Mouse (Mus musculus) T-helper 1 cell (primary cell): Measurements from ENCODE around the gene Hmcn1.

Experiments
- in situ Hi-C: fragments of 300-600 bp; cut with MboI, MseI; formaldehyde crosslinking; loops from one replicate; pipeline ENCODE4 v1.15.1; 2025; ENCODE audit warnings: high pct_unique_total_duplicates

The Hmcn1 gene

DNA sequence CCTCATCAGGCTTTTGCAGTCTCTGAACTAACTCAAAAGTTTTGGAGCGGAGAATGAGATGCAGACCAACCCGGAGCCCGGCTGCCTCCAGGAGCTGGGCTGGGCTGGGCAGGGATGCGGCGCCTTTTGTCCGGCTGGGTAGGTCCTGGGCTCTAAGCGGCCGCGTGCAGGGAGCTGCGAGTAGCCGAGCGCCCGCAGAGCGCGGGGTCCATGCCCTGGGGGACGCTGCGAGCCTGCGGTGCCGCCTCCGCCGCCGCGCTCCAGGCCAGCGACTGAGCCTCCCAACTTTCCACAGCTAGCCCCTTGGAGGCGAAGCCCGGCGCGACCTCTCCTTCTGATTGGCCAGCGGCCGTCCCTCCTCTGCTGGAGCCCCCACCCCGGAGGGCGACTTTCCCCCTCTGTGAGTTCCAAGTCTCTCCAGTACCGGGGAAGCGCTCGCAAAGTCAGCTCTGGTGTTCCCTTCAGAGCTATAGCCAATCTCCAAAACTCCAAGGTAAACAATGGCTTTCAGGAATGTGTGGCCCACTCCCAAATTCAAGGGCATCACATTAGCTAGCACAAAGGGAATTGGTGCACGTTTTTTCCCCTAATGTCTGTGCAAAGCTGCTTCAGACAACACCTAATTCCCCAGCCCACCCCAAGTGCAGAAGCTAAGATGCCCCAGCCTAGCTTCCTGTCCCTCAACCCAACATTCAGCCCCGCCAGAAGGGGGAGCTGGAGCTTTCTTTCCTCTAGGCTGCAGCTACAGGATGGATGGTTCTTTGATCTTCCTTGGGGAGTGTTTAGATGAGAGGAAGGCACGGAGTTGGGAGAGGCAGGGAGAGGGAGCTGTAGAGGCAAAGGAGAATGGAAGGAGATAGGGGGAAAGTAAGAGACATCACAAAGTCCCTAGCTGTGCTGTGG lies at the start of gene Hmcn1:
Gene Hmcn1 (minus strand): TSS at position 274 of the 903 bp plus-strand sequence.
- in situ Hi-C loops: loop anchor here (10.0 kb wide), 1 partner anchor 209 kb away; no protein-coding TSS in a partner anchor

DNA sequence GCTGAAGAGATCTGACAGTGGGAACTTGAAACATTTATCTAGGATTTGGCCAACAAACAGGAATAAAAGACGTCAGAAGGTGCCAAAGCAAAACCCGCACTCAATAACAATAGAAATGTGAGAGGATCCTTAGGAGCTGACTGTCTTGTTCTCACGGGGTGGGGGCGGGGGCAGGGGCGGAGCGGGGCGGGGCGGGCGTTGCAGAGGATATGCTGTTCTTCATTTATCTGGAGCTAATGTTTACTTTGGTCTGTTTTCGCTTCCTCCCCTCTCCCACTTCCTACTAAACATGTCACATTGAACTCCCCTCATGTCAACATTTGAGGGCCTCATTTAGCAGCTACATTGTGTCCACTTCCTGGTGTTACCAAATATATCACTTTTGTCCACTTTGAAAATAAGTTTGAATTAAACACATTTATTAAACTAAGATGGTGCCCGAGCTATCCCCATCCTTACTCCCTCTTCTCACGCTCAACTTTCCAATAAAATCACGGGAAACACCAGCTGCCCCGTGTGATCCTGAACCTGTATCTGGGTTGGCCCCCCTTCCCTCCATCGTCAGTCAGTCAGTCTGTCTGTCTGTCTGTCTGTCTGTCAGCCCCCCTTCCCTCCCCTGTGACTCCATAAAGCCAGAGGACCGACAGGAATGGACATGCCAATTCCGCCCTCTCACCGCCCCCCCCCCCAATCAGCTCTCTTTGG lies 47.9 kb upstream of the Hmcn1 start:
- in situ Hi-C loops: no loop called here

DNA sequence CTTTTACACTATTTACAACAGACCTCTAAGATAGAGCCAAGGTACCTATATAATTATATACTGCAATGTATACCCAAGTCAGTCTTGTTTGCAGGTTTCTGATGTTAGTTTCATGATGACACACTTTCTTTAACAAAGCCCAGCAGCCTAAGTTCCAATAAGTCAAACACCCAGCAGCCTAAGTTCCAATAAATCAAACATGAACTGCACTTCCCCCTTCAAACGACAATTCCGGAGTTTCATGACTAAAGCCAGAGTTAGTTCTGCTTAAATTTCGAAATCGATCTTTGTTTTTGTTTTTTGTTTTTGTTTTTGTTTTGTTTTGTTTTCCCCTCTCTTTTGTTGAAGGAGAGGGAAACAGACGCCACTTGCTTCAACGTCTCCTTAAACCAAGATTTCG lies 47.1 kb upstream of the Hmcn1 start:
- in situ Hi-C loops: no loop called here

DNA sequence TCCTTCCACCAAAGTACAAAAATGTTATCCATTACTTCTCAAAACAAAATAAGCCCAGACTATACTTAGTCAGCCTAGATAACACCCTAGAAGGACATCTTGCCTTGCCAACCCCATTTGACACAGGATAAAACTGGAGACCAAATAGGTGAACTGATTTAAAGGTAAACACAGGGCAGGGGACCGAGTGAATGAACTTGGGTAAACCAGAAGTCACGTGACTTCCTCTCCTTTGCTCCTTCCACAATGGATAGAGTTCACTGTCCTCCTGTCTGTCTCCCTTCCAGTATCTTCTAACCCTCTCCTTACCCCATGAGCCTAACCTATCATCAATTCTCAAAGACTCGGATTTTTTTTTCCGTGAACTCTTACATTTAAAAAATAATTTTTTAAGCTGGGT lies 46.0 kb upstream of the Hmcn1 start:
- in situ Hi-C loops: no loop called here

DNA sequence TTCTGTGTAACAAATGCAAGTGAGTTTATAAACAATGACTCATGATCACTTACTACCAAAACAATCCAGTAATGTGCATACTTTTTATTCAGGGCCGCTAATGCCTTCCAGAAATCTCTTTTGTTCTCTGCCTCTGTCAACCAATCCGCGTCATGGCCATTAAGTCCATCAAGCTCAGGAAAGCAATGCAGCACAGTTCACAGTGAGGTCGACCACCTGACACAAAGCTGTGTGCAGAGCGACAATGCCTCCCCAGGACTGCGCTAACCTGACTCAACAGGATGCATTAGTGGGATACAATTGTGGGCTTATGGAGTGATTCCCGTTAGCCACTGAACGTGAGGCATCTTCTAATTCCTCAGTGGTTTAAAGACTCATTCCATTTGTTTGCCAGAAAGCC lies 45.3 kb upstream of the Hmcn1 start:
- in situ Hi-C loops: no loop called here

DNA sequence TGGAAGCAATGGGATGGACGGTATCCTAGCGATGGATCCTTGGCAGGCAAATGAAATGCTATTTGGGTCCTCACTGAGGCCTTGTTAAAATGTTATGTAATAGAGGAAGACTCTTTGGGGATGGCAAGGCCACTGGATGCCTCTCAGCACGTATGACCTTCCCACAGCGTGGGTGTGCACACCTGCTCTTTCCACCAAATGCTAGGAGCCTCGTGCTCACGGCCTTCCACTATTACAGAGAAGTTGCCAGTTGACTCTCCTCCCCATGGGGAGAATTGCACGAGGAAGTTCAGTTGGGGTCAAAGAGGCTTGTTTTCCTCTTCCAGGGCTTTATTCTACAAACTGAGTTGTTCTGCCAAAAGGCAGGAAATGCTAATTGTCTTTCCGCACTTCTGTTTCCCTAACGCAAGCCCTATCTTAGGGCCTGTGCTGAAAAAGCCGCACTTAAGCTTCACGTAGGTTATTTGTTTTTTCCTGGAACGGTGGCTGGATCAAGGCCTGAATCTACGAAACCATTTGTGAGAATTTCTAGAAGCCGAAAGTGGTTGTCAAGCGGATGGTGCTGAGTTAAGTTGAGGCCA lies 43.3 kb upstream of the Hmcn1 start:
- in situ Hi-C loops: no loop called here

DNA sequence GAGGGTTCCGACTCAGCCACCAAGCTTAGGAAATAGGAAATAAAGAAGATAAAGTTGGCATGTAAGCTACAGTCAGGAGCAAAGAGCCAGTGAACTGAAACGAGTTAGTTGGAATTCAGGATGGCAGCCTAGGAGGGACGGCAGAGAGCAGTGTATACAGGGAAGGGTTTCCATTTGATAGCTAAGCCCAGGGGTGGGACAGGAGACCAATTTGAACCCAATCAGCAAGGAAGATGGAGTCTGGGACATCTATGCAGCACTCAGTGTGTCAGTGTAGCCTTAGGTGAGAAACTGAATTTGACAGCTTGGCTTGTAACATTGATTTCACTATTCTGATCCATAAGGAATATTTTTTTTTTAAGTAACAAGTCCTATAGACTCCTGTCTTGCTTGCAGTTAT lies 42.5 kb upstream of the Hmcn1 start:
- in situ Hi-C loops: no loop called here

DNA sequence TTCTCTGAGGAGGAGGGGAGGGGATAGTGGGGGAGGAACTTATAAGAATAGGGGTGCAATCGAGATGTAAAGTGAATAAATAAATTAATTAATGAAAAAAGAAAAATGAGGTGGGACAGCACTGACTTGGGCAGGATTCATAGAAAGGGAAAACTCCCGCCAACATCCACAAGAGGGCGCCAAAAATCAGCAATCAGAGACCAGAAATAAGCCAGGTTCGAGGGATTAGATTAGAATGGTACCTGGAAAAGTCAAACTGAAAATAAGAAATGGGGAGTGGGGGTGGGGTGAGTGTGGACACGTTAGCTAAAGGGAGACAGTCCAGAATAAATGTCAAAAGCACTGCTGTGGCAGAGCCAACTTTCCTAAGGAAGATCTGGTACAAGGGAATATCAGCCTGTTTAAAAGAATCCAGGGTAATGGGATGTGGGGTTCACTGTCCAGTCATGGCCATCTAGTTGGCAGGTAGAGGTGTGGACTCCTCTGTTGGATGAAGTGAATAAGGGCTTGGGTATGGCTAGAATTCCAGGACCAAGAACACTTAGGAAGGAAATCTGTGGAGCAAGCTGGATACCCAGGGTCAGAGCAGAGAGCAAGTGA lies 41.9 kb upstream of the Hmcn1 start:
- in situ Hi-C loops: no loop called here

DNA sequence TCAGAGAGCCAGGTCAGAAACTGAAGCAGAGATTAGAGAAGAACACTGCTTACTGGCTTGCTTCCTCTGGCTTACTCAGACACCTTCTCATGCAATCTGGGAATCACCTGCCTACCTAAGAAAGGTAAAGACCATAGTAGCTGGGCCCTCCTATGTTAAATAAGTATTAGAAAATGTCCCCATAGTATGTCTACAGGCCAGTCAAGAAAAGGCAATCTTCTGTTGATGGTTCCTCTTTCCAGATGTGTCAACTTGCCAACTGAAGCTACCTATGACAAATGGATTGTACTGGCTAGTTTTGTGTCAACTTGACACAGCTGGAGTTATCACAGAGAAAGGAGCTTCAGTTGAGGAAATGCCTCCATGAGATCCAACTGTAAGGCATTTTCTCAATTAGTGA lies 40.1 kb upstream of the Hmcn1 start:
- in situ Hi-C loops: no loop called here

DNA sequence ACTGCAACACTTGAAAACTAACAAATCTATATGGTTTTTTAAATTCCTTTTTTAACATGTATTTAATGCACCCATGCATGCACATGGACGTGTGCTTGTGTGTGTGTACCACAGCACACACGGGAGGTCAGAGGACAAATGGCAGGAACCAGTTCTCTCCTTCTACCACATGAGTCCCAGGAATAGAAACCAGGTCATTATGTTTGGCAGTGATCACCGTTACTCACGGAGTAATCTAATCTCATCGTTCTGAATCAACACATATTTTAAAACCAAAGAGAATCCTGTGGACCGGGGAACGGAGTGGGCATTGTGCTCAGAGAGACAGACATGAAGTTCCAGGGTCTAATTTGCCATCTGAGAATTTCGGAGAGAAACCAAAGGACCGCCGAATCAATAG lies 38.3 kb upstream of the Hmcn1 start:
- in situ Hi-C loops: no loop called here

DNA sequence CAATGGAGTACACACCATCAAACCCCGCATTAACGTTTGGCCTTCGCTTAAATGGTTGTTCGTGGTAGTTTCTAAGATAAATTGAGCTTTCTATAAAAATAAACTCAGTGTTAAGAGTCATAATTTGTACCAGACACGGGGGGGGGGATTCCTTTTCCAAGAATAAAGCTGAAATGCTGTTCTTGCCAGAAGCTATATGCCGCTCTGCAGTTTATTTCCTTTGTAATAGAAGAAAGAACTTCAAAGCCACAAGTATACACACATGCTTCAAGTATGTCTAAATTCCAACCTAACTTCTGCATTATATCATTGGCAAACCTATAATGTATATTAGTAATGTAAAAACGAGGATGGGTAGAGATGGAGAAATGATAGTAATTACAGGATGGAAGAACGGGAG lies 37.9 kb upstream of the Hmcn1 start:
- in situ Hi-C loops: no loop called here

DNA sequence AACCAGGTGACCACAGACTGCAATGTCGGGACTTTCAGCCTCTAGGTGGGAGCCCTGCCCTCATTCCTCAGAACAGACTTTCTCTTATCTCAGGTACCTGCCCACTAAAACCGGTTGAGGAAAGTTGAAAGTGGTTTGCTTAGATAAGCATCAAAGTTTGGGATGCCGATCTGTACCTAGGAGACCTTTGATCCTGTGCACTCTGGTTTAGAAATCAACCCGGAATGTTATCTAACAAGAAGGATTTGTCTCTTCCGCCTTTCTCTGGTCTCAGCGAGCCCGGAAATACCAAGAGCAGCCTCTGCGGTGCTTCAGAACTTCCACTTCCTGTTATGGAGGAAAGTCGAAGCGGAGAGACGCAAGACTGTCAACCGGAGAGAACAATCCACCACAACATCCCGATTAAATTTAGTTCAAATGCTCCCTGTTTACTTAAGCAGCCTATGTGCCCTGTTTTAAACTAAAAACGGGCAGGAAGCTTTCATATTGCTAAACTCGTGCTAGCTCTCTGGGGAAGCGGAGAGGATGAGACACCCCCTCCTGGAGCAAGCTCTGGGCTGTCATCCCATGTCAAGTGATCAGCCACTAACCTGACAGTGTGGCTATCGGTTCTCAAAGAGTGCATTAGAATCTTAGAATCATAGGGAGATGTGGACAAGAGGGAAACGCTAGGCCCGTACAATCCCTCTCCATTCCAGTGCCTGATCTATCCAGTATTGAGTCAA lies 32.0 kb upstream of the Hmcn1 start:
- in situ Hi-C loops: no loop called here

DNA sequence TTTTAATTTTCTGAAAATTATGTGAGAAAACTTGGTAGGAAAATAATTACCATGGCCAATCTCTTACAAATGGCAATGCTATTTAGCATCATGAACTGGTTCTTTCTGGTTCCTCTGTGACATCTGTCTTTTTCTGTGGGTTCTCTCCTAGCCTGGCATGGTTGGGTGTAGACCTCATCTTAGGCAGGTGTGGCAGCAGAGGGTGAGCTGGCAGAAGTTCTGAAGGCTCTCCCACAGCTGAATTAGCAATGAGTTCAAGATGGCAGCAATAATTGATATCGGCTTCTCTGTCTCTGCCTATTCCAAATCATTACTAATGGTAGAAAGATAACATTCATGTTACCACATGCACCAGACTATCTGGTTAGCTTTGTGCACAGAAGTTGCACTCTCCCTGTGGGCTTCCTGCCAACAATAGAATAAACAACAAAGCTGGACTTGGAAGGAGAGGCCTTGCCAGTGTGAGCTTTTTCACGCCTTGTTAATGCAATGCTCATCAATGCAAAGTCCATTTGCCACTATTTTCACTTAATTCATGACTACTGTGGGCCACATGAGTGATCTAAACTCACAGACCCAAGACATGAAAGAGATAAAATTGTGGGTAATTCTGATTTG lies 26.1 kb upstream of the Hmcn1 start:
- in situ Hi-C loops: no loop called here

DNA sequence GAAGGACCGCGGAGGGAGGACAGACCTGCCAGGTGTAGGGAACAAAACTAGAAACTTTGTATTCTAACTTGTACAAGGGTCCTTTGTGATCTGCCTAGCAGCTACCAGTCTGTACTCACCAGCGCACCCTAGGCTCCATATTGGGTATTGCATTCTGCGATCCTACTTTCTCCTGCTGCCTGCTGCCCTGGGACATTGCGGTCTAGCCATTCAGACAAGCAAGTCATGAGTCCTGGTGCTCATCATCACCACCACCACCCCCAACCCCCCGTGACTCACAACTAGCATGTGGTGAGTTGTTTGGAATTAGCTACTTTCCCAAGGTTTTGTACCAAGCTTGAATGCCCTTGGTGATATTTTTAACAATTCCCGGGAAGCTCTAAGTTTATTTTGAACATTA lies 17.8 kb upstream of the Hmcn1 start:
- in situ Hi-C loops: no loop called here

DNA sequence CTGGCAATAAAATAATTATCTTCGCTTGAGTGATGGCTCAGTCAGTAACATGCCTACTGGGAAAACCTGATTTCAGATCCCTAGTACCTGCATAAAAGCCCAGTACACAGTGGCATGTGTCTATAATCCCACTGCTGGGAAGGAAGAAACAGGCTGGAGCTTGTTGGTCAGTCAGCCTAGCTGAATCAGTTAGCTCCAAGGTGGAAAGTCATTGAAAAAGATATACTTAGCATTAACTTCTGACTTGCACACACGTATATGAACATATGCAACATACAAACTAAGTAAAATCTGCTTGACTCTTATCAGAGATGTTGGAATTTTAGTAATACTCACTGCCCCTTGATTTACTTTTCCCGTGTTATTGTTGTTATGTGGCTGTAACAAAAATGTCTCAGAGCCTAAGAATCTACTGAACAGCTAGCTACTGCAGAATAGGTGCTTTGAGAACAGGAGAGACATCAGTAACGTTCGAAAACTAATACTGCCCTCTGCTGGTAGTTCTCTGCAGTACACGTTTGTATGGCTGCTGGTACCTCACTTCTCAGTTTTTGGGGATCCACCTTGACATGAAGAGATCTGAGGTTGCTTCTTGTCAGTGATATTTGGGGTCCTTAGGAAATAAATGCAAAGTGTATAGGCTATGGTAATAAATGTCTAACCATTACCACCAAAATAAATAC lies 16.0 kb upstream of the Hmcn1 start:
- in situ Hi-C loops: no loop called here

DNA sequence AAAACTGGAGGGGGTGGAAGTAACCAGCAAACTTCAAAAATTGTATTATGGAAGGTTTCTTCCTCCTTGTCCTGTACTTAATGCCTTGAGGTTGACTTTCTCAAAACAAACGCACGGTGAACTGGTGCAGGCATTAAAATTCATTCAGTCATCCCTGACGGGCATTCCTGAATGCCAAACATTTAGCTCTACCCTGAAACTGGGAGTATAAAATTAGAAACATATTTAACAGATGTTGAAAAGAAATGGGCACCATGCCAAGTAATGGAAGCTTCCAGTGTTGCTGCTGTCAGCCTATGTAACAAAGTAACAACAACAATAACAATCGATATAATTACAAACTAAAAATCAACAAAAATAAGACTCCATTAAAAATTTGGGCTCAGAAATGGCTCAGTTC lies 14.5 kb upstream of the Hmcn1 start:
- in situ Hi-C loops: no loop called here

DNA sequence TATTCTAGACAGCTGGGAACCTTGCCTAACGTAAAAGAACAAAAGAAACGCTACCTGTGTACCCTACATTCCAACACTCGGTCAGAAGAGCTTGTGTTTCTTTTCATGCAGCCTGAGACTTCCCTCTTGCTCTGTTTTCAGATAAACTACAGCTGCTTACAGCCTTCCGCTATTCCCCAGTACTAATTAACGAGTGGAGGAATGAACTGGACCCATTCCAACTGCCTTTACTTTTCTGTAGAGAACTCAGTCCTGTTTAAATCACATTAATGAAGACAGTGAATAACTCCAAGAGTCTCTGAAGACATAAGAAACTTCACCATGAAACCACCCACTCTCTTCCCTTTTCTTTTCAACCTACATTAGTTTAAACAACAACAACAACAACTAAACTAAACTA lies 10.8 kb upstream of the Hmcn1 start:
- in situ Hi-C loops: no loop called here

DNA sequence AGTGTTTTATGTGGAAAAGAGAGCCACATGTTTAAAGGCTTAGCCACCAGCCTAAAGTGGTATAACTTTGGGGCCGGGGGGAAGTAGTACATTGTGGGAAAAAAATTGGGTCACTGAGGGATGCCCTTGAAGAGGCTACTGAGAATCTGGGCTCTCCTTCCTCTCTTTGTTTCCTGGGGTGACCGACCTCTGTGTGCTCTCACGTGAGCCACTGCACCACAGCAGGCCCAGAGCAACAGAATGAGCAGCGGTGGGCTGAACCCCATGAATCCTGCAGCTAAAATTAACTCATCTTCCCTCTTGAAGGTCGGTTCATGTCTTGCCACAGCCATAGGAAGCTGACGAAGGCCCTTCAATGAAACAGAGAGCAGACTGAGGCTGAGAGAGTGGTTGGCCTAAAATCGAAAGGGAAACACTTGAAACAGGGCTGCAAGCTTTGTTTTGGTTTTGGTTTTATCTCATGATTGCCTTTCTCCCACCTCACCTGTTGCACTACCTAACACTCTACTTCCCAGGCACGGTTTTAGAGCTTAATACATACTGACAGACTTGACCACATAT lies 8.7 kb upstream of the Hmcn1 start:
- in situ Hi-C loops: no loop called here

DNA sequence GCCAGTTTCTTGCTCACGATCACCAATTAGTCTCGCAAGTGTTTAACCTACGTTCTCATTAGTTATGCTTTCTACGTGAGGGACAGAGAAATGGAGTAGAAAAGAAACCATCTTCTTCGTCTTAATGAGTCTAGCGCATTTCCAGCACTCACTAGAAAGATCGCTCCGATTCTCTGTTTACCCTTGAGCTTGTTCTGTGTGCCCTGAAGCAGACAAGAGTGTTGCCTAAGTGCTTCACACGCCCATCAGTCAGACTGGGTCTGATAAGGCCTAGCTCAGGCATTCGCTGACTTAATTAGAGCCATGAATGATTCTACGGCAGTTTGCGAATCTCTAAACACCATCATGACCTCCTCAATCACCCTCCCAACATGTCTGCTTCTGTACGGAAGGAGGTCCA lies 7.5 kb upstream of the Hmcn1 start:
- in situ Hi-C loops: no loop called here

DNA sequence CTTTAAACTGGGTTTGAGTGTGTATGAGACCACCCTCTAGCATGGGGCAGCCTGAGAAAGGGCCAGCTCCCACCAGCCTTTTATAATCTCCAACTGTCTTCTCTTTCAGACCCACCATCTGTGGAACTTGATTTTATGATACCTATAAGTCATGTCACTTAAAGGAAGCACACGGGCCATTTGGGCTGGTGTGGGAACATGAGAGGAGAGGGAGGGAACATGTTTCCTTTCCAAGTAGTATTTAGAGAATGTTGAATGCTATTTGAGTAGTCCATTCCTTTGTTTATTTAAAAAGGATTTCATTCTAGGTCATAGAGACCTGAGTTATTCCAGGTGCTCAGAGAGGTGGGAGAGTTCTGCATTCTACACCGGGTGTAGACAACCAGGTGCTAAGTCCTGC lies 1.4 kb upstream of the Hmcn1 start:
- in situ Hi-C loops: loop anchor here (10.0 kb wide), 1 partner anchor 210 kb away; no protein-coding TSS in a partner anchor
